Mouse (Mus musculus) cerebellum, adult 18-20 months (tissue): Measurements from ENCODE around the gene Anxa4.
A peak's percentile ranks its signal among the peaks of the same experiment; 100 is the strongest.

Experiments
- DNase-seq, 2 experiments: peaks; one replicate each; pipeline ENCODE4 v3.0.0; 2021

Anxa4 gene

DNA sequence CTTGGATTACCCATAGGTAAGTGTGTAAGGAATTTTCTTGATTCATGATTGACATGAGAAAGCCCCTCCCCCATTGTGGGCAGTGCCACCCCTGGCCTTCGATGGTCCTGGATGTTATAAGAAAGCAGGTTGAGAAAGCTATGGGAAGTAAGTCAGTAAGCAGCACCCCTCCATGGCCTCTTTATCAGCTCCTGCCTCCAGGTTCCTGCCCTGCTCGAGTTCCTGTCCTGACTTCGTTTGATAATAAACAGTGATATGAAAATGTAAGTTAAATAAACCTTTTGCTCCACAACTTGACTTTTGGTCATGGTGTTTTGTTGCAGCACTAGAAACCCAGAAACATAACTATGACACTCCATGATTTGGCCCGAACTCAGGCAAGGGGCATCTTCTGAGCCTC, 43.6 kb downstream of the Anxa4 start:
- DNase-seq = no peak

DNA sequence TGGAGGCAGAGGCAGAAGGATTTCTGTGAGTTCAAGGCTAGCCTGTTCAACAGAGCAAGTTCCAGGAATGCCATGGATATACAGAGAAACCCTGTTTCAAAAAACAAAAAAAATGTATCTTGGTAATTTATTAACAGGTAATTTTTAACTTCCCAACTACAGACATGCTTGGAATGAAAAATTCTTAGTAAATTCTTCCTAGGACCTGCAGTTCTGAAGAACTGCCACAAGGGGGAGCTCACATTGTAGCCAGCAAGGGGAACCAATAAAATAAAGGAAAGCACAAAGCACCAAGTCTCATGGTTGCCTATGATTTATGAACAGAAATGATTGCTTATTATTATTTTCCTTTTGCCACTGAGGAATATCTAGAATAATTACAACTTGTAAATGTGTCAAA, 46.2 kb downstream of the Anxa4 start:
- DNase-seq = peak; percentile 39 to 64

DNA sequence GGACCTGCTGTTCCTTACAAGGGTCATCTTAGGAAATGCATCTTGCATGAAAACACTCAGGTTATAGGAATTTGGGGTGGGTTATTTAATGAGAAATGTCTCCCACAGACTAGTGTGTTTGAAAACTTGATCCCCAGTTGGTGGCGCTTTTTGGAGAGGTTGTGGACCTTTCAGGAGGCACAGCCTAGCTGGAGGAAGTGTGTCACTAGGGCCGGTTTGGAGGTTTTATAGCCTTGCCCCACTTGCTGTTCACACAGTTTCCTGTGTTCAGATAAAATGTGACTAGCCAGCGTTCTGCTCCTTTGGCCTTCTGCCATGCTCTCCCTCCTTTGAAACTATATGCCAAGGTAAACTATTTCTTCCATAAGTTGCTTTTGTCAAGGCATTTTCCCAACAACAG, 52.7 kb downstream of the Anxa4 start:
- no peak for DNase-seq

GRCm38 (mm10) chr6:86736830-86737229, 56.6 kb downstream of the Anxa4 start:
- no peak for DNase-seq

GRCm38 (mm10) chr6:86736313-86736712, 57.1 kb downstream of the Anxa4 start:
- DNase-seq = no peak

DNA sequence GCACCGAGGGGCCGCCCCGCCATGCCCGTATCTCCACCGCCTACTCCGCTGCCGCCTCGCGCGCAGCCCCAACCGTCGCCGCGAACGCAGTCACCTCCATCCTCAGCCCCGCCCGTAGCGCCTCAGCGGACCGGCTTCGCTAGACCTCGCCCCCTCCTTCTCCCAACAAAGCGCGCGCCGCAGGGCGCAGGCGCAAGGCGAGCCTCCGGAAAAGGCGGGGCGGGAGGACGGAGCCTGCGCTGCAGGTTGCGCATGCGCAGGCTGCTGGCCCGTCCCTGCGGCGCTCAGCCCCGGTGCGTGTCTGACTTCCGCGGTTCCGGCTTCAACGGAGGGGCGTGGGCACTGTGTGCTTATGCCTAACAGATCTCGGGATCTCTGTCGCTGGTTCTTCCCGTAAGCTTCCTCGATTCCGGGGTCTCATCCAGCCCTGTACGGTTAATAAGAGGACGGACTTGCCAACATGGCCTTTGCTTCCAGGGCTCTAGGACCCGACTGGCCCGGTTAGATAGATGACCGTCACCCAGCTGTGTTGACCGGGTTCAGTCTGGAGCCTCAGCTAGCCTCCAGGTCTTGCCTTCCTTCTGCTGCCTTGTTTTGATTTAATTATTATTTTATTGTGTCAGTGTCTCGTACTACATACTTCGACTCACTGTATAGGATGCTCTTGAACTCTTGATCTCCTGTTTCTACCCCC, 60.1 kb downstream of the Anxa4 start, which contains the start of gene Gmcl1:
Gmcl1 (minus strand) TSS at position 201 of the 694 bp plus-strand sequence.
- DNase-seq = peak; percentile 96

DNA sequence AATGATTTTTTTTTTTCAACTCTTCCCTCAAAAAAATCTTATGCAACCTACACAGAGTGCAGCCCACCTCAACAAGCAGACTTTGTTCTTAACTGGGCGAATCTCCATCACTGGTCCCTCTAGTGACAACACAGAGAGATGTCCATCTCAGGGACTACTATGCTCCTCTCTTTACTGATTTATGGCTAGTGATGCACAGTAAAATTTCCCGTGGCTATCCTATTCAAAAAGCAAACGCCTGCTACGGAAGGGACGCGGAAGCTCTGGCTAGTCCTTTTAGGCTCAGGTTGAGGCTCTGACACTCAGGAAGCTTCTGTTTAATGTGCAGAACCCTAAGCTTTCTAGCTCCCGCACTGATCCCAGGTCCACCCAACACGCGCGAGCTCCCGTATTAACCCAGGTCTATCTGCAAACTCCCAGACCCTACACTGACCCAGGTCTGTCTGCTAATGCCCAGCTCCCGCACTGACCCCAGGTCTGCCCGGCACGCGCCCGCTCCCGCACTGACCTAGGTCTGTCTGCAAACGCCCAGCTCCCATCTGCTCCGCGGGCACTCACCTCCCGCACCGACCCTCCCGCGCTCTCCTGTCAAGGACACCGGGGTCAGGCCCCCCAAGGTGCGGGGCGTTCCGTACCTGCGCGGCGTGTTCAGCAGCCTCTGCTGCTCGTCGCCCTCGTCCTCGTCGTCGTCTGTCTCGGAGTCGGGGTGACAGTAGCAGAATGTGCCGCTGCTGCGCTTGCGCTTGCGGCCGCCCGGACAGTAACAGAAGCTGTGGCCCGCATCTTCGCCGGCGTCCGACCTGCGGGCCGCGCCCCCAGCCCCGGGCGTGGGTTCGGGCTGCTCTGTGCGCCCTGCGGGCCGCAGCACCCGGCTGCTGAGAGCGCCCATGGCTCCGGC, 60.9 kb downstream of the Anxa4 start:
- peak in 1 of 2 experiments; percentile 51 for DNase-seq

DNA sequence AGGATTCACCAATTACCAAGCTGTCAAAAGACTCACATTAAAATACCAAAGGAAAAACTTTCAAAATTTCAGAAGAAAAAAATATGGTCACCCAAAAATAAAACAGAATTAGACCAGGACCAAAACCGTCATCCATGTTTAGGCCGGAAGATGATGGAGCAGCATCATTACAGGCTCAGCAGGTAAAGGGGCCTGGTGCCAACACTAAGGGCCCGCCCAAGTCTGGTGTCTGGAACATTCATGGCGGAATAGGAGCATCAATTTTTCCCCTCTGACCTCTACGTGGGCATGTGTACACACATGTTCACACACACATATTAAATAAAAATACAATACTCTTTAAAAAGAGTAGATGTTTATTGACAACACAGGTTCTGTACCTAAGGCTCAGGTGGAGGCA, 64.7 kb downstream of the Anxa4 start:
- peak in 1 of 2 experiments; percentile 11 for DNase-seq

DNA sequence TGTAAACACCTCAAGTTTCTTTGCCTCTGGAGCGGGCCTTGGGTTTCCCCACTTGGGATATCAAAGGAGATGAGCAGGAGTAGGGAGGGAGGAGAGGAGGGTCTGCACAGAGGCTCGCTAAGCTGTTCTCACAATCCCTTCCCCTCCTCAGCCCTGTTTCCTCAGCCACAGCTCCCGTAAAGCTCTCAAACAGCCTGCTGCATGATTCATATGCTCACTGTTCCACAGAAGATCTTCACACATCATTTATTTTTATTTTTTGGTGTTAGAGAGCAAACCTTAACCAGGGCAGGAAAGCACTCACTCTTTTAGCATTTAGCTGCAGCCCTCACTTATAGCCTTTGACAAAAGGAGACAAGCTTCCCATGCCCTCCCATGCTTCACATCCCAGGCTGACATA, 71.4 kb downstream of the Anxa4 start:
- DNase-seq = no peak

GRCm38 (mm10) chr6:86708072-86708774, 85.2 kb downstream of the Anxa4 start:
- no peak for DNase-seq

- DNase-seq = no peak
Observed at GRCm38 (mm10) chr6:86702577-86702976, 90.8 kb downstream of the Anxa4 start.

DNA sequence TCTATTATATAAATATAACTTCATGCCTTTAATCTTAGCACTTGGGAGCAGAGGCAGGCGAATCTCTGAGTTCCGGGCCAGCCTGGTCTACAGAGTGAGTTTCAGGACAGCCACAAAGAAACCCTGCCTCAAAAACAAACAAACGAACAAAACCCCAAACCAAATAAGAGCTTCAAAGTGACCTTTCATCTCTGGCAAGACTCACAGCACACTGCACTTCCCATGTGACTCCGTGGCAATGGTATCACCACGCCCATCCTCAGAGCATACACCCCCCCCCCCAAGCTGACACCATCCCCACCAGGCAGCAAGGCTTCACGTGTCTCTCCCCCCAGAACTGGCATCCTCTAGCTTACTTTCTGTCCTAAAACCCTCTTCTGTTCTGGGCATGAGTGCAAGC, 95.5 kb downstream of the Anxa4 start:
- DNase-seq = no peak

GRCm38 (mm10) chr6:86696213-86696612, 97.2 kb downstream of the Anxa4 start:
- DNase-seq = peak; percentile 51 to 71

- DNase-seq = peak; percentile 40 to 61
Observed at GRCm38 (mm10) chr6:86694465-86694864, 98.9 kb downstream of the Anxa4 start.

- DNase-seq = no peak
Observed at GRCm38 (mm10) chr6:86689671-86690070, 103.7 kb downstream of the Anxa4 start.

GRCm38 (mm10) chr6:86686971-86687370, 106.4 kb downstream of the Anxa4 start:
- no peak for DNase-seq
